Mouse (Mus musculus) heart, postnatal 0 days (tissue): ENCODE measurements at regions not wholly inside any gene's neighbourhood (a gene's known extent, or its start where the extent isn't known, plus 50 kb on each side); places are given as distances from the start of the nearest gene placed in this dataset.

Source experiments
- ATAC-seq: fragments of 200-750 bp; cut with Nextera tagmentation; 2 replicates; pipeline ENCODE4 v1.8.0; 2017; ENCODE audit warnings: low read depth, moderate number of reproducible peaks, moderate library complexity; ENCODE audit not compliant: insufficient read depth
- DNase-seq: peaks from one replicate; pipeline ENCODE4 v3.0.0-alpha.2; 2016; ENCODE audit warnings: low spot score
- H3K27ac ChIP-seq: fragments of 300-500 bp; sonication (generic); 2 replicates; pipeline ENCODE4 v1.5.1; 2014; ENCODE audit warnings: low read depth, mild to moderate bottlenecking
- H3K27me3 ChIP-seq: fragments of 300-500 bp; sonication (generic); 2 replicates; pipeline ENCODE4 v1.6.1; 2014; ENCODE audit warnings: low read length, mixed read lengths; ENCODE audit not compliant: control insufficient read depth, insufficient read depth
- H3K36me3 ChIP-seq: fragments of 300-500 bp; sonication (generic); replicated peaks from 2 replicates; pipeline ENCODE4 v1.6.1; 2014; ENCODE audit warnings: low read length, mixed read lengths; ENCODE audit not compliant: control insufficient read depth, insufficient read depth
- H3K4me1 ChIP-seq: fragments of 300-500 bp; sonication (generic); 2 replicates; pipeline ENCODE4 v1.6.1; 2014; ENCODE audit warnings: antibody characterized with exemption; ENCODE audit not compliant: control insufficient read depth, insufficient read depth
- H3K4me2 ChIP-seq: fragments of 300-500 bp; sonication (generic); 2 replicates; pipeline ENCODE4 v1.6.1; 2014; ENCODE audit warnings: low read depth, mild to moderate bottlenecking, low read length, moderate library complexity
- H3K4me3 ChIP-seq: fragments of 300-500 bp; sonication (generic); 2 replicates; pipeline ENCODE4 v1.5.1; 2014; ENCODE audit warnings: low read depth, low read length
- H3K9ac ChIP-seq: fragments of 300-500 bp; sonication (generic); replicated peaks from 2 replicates; pipeline ENCODE4 v1.6.1; 2014; ENCODE audit warnings: low read depth, low read length, mixed read lengths
- H3K9me3 ChIP-seq: fragments of 300-500 bp; sonication (generic); replicated peaks from 2 replicates; pipeline ENCODE4 v1.6.1; 2016; ENCODE audit warnings: low read length; ENCODE audit not compliant: control insufficient read depth
- CTCF ChIP-seq: IDR thresholded peaks from 2 replicates; pipeline ENCODE4 v1.5.1; 2016; ENCODE audit warnings: antibody characterized with exemption, control low read depth, low read depth
- EP300 ChIP-seq: IDR thresholded peaks from 2 replicates; pipeline ENCODE4 v1.6.1; 2016; ENCODE audit warnings: antibody characterized with exemption, low read depth
- WGBS: fragments of 180-500 bp; shearing (Covaris S2); extraction: QIAGEN DNeasy Blood & Tissue Kit; methylation state at CpG from one replicate; pipeline ENCODE4 v1.1.7; 2014; 5-methylcytosine and 5-hydroxymethylcytosine counted together

DNA sequence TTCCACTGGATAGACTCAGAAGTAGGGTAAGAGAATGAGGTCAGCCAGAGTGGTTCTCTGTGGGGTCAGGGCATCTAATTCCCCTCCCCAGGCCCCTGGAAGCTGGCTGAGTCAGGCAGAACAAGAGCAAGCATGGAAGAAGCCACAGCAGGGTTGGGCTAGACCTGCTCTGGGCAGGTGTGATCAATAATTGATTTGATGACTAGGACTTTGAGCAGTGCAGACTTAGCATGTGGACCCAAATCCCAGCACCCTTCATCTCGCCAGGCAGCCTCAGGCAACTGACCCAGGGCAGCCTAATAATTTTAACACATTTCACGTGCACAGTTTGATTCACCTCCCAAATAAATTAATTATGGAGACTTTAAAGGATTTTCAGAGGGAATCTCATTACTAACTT is 67.2 kb downstream of the Qdpr start:
- no peak overlapping the region for H3K9ac ChIP-seq
- no peak overlapping the region for H3K4me3 ChIP-seq
- no peaks in the 10 kb centered on the region for H3K27me3 ChIP-seq
- H3K4me1 ChIP-seq = no peaks in the 10 kb centered on the region
- no peaks in the 10 kb centered on the region for H3K9me3 ChIP-seq
- no peak for DNase-seq
- H3K36me3 ChIP-seq = no peaks in the 10 kb centered on the region
- no peak for ATAC-seq
- TF ChIP-seq CTCF (no peak), EP300 (no peak)
- H3K4me2 ChIP-seq = no peak overlapping the region
- WGBS = 66% methylated on average over 2 of the region's 2 CpGs
- no peak overlapping the region for H3K27ac ChIP-seq

- no peaks in the 10 kb centered on the region for H3K4me1 ChIP-seq
- H3K27me3 ChIP-seq = no peaks in the 10 kb centered on the region
- ATAC-seq = no peak
- H3K4me2 ChIP-seq = no peak overlapping the region
- DNase-seq = no peak
- 9% methylated on average over 2 of the region's 2 CpGs for WGBS
- TF ChIP-seq EP300 = no peak
- TF ChIP-seq CTCF = no peak
- no peaks in the 10 kb centered on the region for H3K9me3 ChIP-seq
- H3K36me3 ChIP-seq = no peaks in the 10 kb centered on the region
- H3K4me3 ChIP-seq = no peak overlapping the region
- H3K27ac ChIP-seq = no peak overlapping the region
- H3K9ac ChIP-seq = no peak overlapping the region
Measured at GRCm38 (mm10) chr5:45378486-45378885, 71.5 kb downstream of the Qdpr start.

GRCm38 (mm10) chr5:45373069-45373468 is 77.0 kb downstream of the Qdpr start:
- H3K4me3 ChIP-seq = no peak overlapping the region
- H3K4me1 ChIP-seq = no peaks in the 10 kb centered on the region
- no peaks in the 10 kb centered on the region for H3K27me3 ChIP-seq
- TF ChIP-seq CTCF = no peak
- H3K9ac ChIP-seq = no peak overlapping the region
- WGBS = 64% methylated on average over 2 of the region's 2 CpGs
- no peak overlapping the region for H3K27ac ChIP-seq
- no peaks in the 10 kb centered on the region for H3K36me3 ChIP-seq
- no peak for ATAC-seq
- no peaks in the 10 kb centered on the region for H3K9me3 ChIP-seq
- no peak overlapping the region for H3K4me2 ChIP-seq
- DNase-seq = no peak

DNA sequence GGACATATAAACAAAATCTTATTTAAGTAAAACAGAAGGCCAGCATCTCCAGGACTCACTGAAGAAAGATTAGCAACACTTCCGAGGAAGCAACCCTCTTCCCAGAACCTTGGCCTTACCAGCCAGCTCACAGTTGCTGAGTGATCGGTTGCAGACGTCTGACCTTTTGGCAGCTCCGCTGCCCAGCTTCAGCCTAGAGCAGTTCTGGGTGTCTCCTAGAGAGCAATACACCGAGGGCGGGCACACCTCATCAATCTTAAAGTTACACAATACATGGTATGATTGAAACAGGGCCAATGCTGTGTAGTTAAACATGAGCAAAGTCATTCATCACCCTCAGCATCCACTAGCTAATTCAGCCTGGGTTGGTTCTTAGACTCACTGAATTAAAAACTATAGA is 81.6 kb downstream of the Qdpr start:
- DNase-seq = no peak
- Histone ChIP-seq H3K4me3 (no peak overlapping the region), H3K4me2 (no peak overlapping the region), H3K9ac (no peak overlapping the region), H3K36me3 (no peaks in the 10 kb centered on the region), H3K27me3 (no peaks in the 10 kb centered on the region), H3K9me3 (no peaks in the 10 kb centered on the region), H3K4me1 (no peaks in the 10 kb centered on the region), H3K27ac (no peak overlapping the region)
- no peak for TF ChIP-seq EP300
- no peak for TF ChIP-seq CTCF
- WGBS = 44% methylated on average over 6 of the region's 6 CpGs
- ATAC-seq = no peak

DNA sequence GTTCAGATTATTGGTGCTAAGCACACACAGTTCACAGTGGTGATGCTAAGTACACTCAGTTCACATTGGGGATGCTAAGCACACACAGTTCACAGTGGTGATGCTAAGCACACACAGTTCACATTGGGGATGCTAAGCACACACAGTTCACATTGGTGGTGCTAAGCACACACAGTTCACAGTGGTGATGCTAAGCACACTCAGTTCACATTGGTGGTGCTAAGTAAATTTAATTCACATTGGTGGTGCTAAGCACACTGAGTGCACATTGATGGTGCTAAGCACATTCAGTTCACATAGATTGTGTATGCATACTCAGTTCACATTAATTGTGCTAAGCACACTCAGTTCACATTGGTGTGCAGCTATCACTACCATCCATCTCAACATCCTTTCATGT is 89.8 kb downstream of the Qdpr start:
- no peak for ATAC-seq
- TF ChIP-seq CTCF = no peak
- no peak for TF ChIP-seq EP300
- Histone ChIP-seq H3K9ac (no peak overlapping the region), H3K27me3 (no peaks in the 10 kb centered on the region), H3K36me3 (no peaks in the 10 kb centered on the region), H3K4me1 (no peaks in the 10 kb centered on the region), H3K9me3 (no peaks in the 10 kb centered on the region), H3K27ac (no peak overlapping the region), H3K4me2 (no peak overlapping the region), H3K4me3 (no peak overlapping the region)
- DNase-seq = no peak

DNA sequence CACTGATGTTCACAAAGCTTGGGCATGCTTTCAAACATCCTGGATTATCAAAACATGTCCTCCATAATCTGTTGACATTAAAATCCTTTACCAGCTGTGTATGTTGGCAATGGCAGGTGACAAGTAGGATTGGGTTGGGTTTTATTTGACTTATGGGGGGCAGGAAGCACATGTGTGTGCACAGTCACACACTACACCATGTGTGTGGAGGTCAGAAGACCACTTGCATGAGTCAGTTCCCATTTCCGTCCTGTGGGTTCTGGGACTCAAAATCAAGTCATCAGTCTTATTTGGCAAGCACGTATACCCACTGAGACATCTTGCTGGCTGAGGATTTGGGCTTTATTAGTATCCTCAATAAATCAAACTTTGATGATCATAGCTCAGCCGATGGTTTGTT is 109.6 kb downstream of the Qdpr start:
- no peaks in the 10 kb centered on the region for H3K36me3 ChIP-seq
- H3K4me1 ChIP-seq = no peaks in the 10 kb centered on the region
- ATAC-seq = no peak
- H3K27me3 ChIP-seq = no peaks in the 10 kb centered on the region
- no peak for DNase-seq
- TF ChIP-seq EP300 = no peak
- TF ChIP-seq CTCF = no peak
- H3K27ac ChIP-seq = no peak overlapping the region
- no peak overlapping the region for H3K4me2 ChIP-seq
- WGBS = 70% methylated on average over 3 of the region's 3 CpGs
- no peaks in the 10 kb centered on the region for H3K9me3 ChIP-seq
- H3K4me3 ChIP-seq = no peak overlapping the region
- no peak overlapping the region for H3K9ac ChIP-seq
